Mouse (Mus musculus) brain, embryonic 14.5 days (tissue): ENCODE measurements around the gene Slc2a1.

Experiments
- CTCF ChIP-seq: fragments of 200-500 bp; IDR thresholded peaks from 2 replicates; pipeline ENCODE4 v1.5.1; 2012; ENCODE audit warnings: inconsistent platforms, mild to moderate bottlenecking, moderate library complexity, borderline replicate concordance; ENCODE audit not compliant: insufficient read depth, insufficient read length; ENCODE audit errors: extremely low read depth
- POLR2A ChIP-seq: fragments of 200-500 bp; IDR thresholded peaks from 2 replicates; pipeline ENCODE4 v1.6.1; 2012; ENCODE audit warnings: mild to moderate bottlenecking, inconsistent platforms, borderline replicate concordance; ENCODE audit not compliant: poor library complexity, insufficient read depth, insufficient read length, severe bottlenecking; ENCODE audit errors: extremely low read depth

- no peak for TF ChIP-seq POLR2A
- TF ChIP-seq CTCF, result no peak
These were observed 10.8 kb downstream of the Slc2a1 start for GRCm38 (mm10) chr4:119119354-119119753.
